Comparison of ENCODE assay signal across 20 mouse cellular contexts in genomic region chr9:26601979-26602378, GRCm38 (mm10).
"Had no signal": no experiment of that assay in that cellular context is flagged by ENCODE, and none has a peak within 500 bp of the region (broad histone marks: within the 10 kb centered on the region; RNA-seq: fewer than 3 reads in every experiment).

No protein-coding gene starts in this region.

- ATAC-seq: forebrain, embryonic 13.5 days; forebrain, embryonic 14.5 days; forebrain, embryonic 15.5 days; forebrain, embryonic 16.5 days; forebrain, postnatal 0 days had no signal

- DNase-seq: cerebellum, adult 8-10 months; cerebellum, adult 9-11 months; cerebellum, postnatal 10 days; cerebellum, postnatal 14 days; cerebellum, postnatal 25 days; cerebellum, postnatal 36 days; embryo, embryonic 11 days; forebrain, postnatal 0 days; gastrocnemius, adult 2 months; gastrocnemius, postnatal 10 days; gastrocnemius, postnatal 14 days; gastrocnemius, postnatal 25 days; gastrocnemius, postnatal 36 days; heart, adult 11 months; heart, adult 18-20 months; heart, adult 2 months had no signal
